Mouse (Mus musculus) Patski (cell line): ENCODE results near the gene Neurl4. TPM values are rescaled to one million over a fixed set of nuclear protein-coding genes. Genes with fewer than 3 reads are reported as not detected.
"Not testable (repeated sequence)": the region's sequence is repeated elsewhere in the genome, so short reads cannot be mapped to it uniquely, and the experiment has no call there.

Experiments used
- ATAC-seq: fragments of 100-300 bp; one replicate; pipeline ENCODE4 v1.8.0; 2021
- CTCF ChIA-PET: fragments of 350-600 bp; sonication (Branson Sonifier 250); formaldehyde crosslinking; loops from one replicate; lab custom pipeline; 2022; ENCODE audit warnings: inconsistent platforms; lab: Charles Lee
- POLR2A ChIA-PET: fragments of 350-600 bp; sonication (Branson Sonifier 250); formaldehyde crosslinking; loops from one replicate; lab custom pipeline; 2022; ENCODE audit warnings: antibody characterized with exemption, inconsistent platforms; lab: Charles Lee
- DNase-seq: peaks from one replicate; pipeline ENCODE4 v3.0.0-alpha.2; 2011; ENCODE audit warnings: low read depth, low spot score
- H3K27me3 ChIP-seq: fragments of 371-371 bp; one replicate; pipeline ENCODE4 v1.5.1; 2021
- CTCF ChIP-seq: fragments of 100-300 bp; IDR thresholded peaks from one replicate; pipeline ENCODE4 v1.5.1; 2021
- in situ Hi-C: fragments of 300-500 bp; cut with MboI; formaldehyde crosslinking; loops from 3 replicates; pipeline ENCODE4 v1.11.1; 2018; ENCODE audit warnings: low pct_unique_long_range_greater_than_20kb, mixed read lengths
- polyA plus RNA-seq: library from polyadenylated mRNA; unstranded; gene quantifications from one replicate; pipeline ENCODE4 v1.2.3, GENCODE M21; 2021

The Neurl4 gene
- polyA plus RNA-seq, 1 experiment from 2014 or later: 53.3 TPM

- no peak for ATAC-seq
- DNase-seq: no peak
- ChIA-PET CTCF (interaction anchor here (1.2 kb wide), 1 partner anchor 11 kb away, joined by 3 read pairs; no protein-coding TSS in a partner anchor), POLR2A (interaction anchor here (1.7 kb wide), 1 partner anchor 19 kb away, joined by 6 read pairs; the partner anchor contains the start of genes 2810408A11Rik and Neurl4)
- TF ChIP-seq CTCF: no peak
- in situ Hi-C loops: no loop called here
- no peaks in the 10 kb centered on the region for H3K27me3 ChIP-seq
Measured at GRCm38 (mm10) chr11:69919053-69919452, 18.2 kb downstream of the Neurl4 start.

GRCm38 (mm10) chr11:69919661-69920265 is 18.9 kb downstream of the Neurl4 start:
- CTCF ChIA-PET: interaction anchor here (1.0 to 1.2 kb wide), 2 partner anchors 11 to 42 kb away, joined by 3 read pairs; partner anchors contain the start of gene Tmem95
- H3K27me3 ChIP-seq: no peaks in the 10 kb centered on the region
- ATAC-seq (peak; percentile 7), DNase-seq (peak; percentile 64)
- POLR2A ChIA-PET: interaction anchor here (0.5 to 2.6 kb wide), 3 partner anchors 17 to 102 kb away, joined by 6 to 7 read pairs (median 7); partner anchors contain the start of genes 2810408A11Rik and Neurl4
- in situ Hi-C loops: no loop called here
- no peak for TF ChIP-seq CTCF

- ATAC-seq (peak; percentile 3), DNase-seq (no peak)
- TF ChIP-seq CTCF: no peak
- ChIA-PET CTCF (interaction anchor here (0.9 to 6.0 kb wide), 4 partner anchors 12 to 43 kb away, joined by 3 to 43 read pairs (median 3); partner anchors contain the start of gene Tmem95), POLR2A (interaction anchor here (0.5 to 2.6 kb wide), 5 partner anchors 16 to 322 kb away, joined by 3 to 7 read pairs (median 6); partner anchors contain the start of genes 2810408A11Rik and Neurl4)
- no peaks in the 10 kb centered on the region for H3K27me3 ChIP-seq
- in situ Hi-C loops: no loop called here
Measured at GRCm38 (mm10) chr11:69920266-69921031, 19.6 kb downstream of the Neurl4 start.

- in situ Hi-C loops: no loop called here
- DNase-seq (peak; percentile 99), ATAC-seq (peak; percentile 71)
- no peak for TF ChIP-seq CTCF
- ChIA-PET CTCF (interaction anchor here (0.9 to 6.0 kb wide), 3 partner anchors 12 to 40 kb away, joined by 3 to 43 read pairs (median 3); no protein-coding TSS in a partner anchor), POLR2A (interaction anchor here (0.6 to 2.6 kb wide), 6 partner anchors 15 to 734 kb away, joined by 3 to 7 read pairs (median 4); partner anchors contain the start of genes 2810408A11Rik and Neurl4)
- H3K27me3 ChIP-seq: no peaks in the 10 kb centered on the region
Measured at GRCm38 (mm10) chr11:69921114-69922011, 20.5 kb downstream of the Neurl4 start, which contains the start of gene Eif5a. Gene Eif5a (minus strand): TSS chr11:69921958.

GRCm38 (mm10) chr11:69922012-69922756 is 21.3 kb downstream of the Neurl4 start:
- ATAC-seq: no peak
- CTCF ChIA-PET: interaction anchor here (1.2 to 6.0 kb wide), 4 partner anchors 11 to 43 kb away, joined by 3 to 43 read pairs (median 7); no protein-coding TSS in a partner anchor
- POLR2A ChIA-PET: interaction anchor here (0.7 to 2.6 kb wide), 3 partner anchors 15 to 734 kb away, joined by 3 to 7 read pairs (median 5); no protein-coding TSS in a partner anchor
- H3K27me3 ChIP-seq: no peaks in the 10 kb centered on the region
- in situ Hi-C loops: no loop called here
- no peak for DNase-seq
- TF ChIP-seq CTCF: no peak

- no peak for TF ChIP-seq CTCF
- ATAC-seq (no peak), DNase-seq (no peak)
- ChIA-PET CTCF (interaction anchor here (1.2 to 6.0 kb wide), 5 partner anchors 10 to 44 kb away, joined by 3 to 43 read pairs (median 6); no protein-coding TSS in a partner anchor), POLR2A (no interaction called here)
- in situ Hi-C loops: no loop called here
- H3K27me3 ChIP-seq: no peaks in the 10 kb centered on the region
Measured at GRCm38 (mm10) chr11:69922796-69923195, 21.9 kb downstream of the Neurl4 start.

GRCm38 (mm10) chr11:69927501-69927900 is 26.6 kb downstream of the Neurl4 start:
- POLR2A ChIA-PET: interaction anchor here (0.6 kb wide), 1 partner anchor 598 kb away, joined by 9 read pairs; the partner anchor contains the start of gene Psmb6
- H3K27me3 ChIP-seq: peaks cover 3% of the 10 kb centered on the region
- no peak for TF ChIP-seq CTCF
- no peak for ATAC-seq
- CTCF ChIA-PET: interaction anchor here (2.8 kb wide), 1 partner anchor 21 kb away, joined by 11 read pairs; no protein-coding TSS in a partner anchor
- in situ Hi-C loops: no loop called here
- no peak for DNase-seq

- no peak for ATAC-seq
- DNase-seq: no peak
- peaks cover 3% of the 10 kb centered on the region for H3K27me3 ChIP-seq
- in situ Hi-C loops: loop anchor here (10.0 kb wide), 1 partner anchor 285 kb away; the partner anchor contains the start of gene Slc16a11
- CTCF ChIA-PET: interaction anchor here (2.8 kb wide), 1 partner anchor 19 kb away, joined by 11 read pairs; no protein-coding TSS in a partner anchor
- POLR2A ChIA-PET: interaction anchor here (0.7 kb wide), 1 partner anchor 264 kb away, joined by 5 read pairs; the partner anchor contains the start of gene Cd68
- no peak for TF ChIP-seq CTCF
Measured at GRCm38 (mm10) chr11:69929712-69930111, 28.8 kb downstream of the Neurl4 start.

GRCm38 (mm10) chr11:69930176-69930575 is 29.3 kb downstream of the Neurl4 start:
- POLR2A ChIA-PET: interaction anchor here (0.7 kb wide), 1 partner anchor 264 kb away, joined by 5 read pairs; the partner anchor contains the start of gene Cd68
- DNase-seq, ATAC-seq, CTCF ChIA-PET, H3K27me3 ChIP-seq: not testable (repeated sequence)
- in situ Hi-C loops: loop anchor here (10.0 kb wide), 1 partner anchor 285 kb away; the partner anchor contains the start of gene Slc16a11
